Mouse (Mus musculus) cerebellum, postnatal 25 days (tissue): Measurements from ENCODE around the gene Tmem236.

Experiments used
- DNase-seq, 2 experiments: peaks; one replicate each; pipeline ENCODE4 v3.0.0; 2021; ENCODE audit warnings: mixed read lengths in 2 of 2

Tmem236 gene

DNA sequence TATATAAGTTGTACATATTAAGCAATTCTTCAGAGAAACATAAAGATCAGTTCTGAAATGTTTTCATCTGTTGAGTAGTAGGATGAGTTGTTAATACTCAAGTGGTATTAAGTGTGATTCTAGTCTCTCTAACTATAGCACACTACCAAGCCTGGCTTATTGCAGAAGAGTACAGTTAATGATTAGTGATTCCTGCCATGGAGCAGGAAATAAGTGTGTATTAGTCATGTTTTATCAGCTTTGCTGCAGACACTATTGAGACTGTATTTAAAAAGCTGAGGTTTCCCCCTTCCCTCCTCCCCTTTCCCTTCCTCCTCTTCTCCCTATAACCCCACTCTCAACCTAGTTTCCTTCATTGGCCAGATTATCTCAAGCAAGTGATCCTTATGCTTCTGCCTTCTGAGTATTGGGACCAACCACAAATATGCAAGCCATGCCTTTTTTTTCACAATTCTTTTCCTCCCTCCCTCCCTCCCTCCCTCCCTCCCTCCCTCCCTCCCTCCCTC, 84.1 kb downstream of the Tmem236 start:
- no peak for DNase-seq

DNA sequence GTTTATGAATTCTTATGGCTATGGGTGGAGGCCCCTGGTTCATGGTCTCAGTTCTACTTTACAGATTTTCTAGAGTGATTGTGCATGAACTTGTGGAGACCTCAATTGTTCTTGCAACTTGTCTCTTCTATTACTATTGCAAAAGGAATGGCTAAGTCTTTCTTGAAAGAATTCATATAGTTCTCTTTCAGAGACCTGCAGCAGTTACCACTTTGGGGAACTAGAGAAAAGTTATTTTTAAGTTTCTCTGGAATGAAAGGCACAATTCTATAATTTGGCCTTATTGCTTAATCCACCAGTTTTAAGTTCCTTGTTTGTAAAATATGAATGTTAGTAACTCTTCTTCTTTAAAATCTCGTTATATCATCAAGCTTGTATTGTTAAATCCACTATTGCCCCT, 87.8 kb downstream of the Tmem236 start:
- no peak for DNase-seq

DNA sequence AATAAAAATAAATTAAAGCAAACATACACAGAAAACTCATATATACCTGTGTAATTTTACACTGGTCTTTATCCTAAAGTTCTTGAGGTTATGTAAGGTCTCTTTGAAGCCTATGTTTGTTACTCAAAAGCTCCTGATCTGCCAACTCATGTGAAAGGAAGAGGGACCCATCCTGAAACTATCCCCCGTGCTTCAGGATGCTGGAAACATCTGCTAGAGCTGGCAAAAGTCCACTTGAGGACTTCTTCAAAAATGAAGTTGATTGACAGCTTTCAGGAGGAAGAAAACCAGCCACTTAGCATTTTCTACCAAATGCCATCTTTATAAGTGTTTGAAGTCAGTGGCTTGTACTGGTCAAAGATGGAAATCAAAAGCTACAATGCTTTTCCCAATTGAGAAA, 94.8 kb downstream of the Tmem236 start:
- no peak for DNase-seq
